ENCODE assay signal across 10 mouse cellular contexts in genomic region chr2:151682357-151682756, GRCm38 (mm10). TPM values are rescaled to one million over a fixed set of nuclear protein-coding genes. Genes with fewer than 3 reads are reported as not detected.
A peak's percentile ranks its signal among the peaks of the same experiment; 100 is the strongest.
DNase-seq lines count a peak whose midpoint lies in the region; ATAC-seq and TF ChIP-seq lines count a peak whose summit lies in the region.
"Had no signal": no experiment of that assay in that cellular context is flagged by ENCODE, and none has a peak within 500 bp of the region (broad histone marks: within the 10 kb centered on the region; RNA-seq: fewer than 3 reads in every experiment).

No protein-coding gene starts in this region.

- peak; percentile 23 to 52 for DNase-seq in adrenal gland, adult (ENCODE audit: inconsistent age in 2 of 2, low spot score in 1 of 2)
- no peak for DNase-seq in adrenal gland, postnatal 4 days (ENCODE audit: low spot score in 2 of 2)
- DNase-seq in liver, postnatal 0 days = no peak
- DNase-seq in liver = no peak
- DNase-seq in embryonic facial prominence, embryonic 10.5 days (ENCODE audit: low spot score) = peak; percentile 38
- peak; percentile 10 for DNase-seq in splenic B cell, adult 2 months (ENCODE audit: low read depth, low spot score)

- no peak overlapping the region for H3K9ac ChIP-seq in liver, postnatal 0 days (replicated peaks)
- no peak overlapping the region for H3K9ac ChIP-seq in intestine, embryonic 16.5 days (ENCODE audit: low read depth, low read length)
- H3K9ac ChIP-seq in heart, embryonic 11.5 days (ENCODE audit: low read depth, low read length) = no peak overlapping the region

- no peak overlapping the region for H3K27ac ChIP-seq in liver, postnatal 0 days (ENCODE audit: low read depth)
- H3K27ac ChIP-seq in embryonic facial prominence, embryonic 10.5 days (replicated peaks) = no peak overlapping the region
- no peak overlapping the region for H3K27ac ChIP-seq in intestine, embryonic 16.5 days (ENCODE audit: low read length)
- H3K27ac ChIP-seq in heart, embryonic 11.5 days (ENCODE audit: low read depth, low read length) = no peak overlapping the region

- TF ChIP-seq CTCF in liver, postnatal 0 days (IDR thresholded peaks at IDR 0.05; ENCODE audit: low read depth) = peak; percentile 60

- H3K36me3 ChIP-seq in liver, postnatal 0 days (replicated peaks; ENCODE audit: insufficient read depth, low read length) = no peaks in the 10 kb centered on the region
- H3K36me3 ChIP-seq in embryonic facial prominence, embryonic 10.5 days (replicated peaks) = no peaks in the 10 kb centered on the region
- H3K36me3 ChIP-seq in intestine, embryonic 16.5 days (ENCODE audit: control insufficient read depth, insufficient read depth, low read length) = no peaks in the 10 kb centered on the region
- H3K36me3 ChIP-seq in splenic B cell, adult 2 months (ENCODE audit: control insufficient read depth, insufficient read depth, low read length, poor library complexity, severe bottlenecking) = no peaks in the 10 kb centered on the region
- H3K36me3 ChIP-seq in heart, embryonic 11.5 days (ENCODE audit: control insufficient read depth, insufficient read depth, low read length) = no peaks in the 10 kb centered on the region

- H3K4me3 ChIP-seq in liver, postnatal 0 days (ENCODE audit: low read depth, low read length) = no peak overlapping the region
- no peak overlapping the region for H3K4me3 ChIP-seq in embryonic facial prominence, embryonic 10.5 days
- no peak overlapping the region for H3K4me3 ChIP-seq in intestine, embryonic 16.5 days (ENCODE audit: low read length)
- no peak overlapping the region for H3K4me3 ChIP-seq in heart, embryonic 11.5 days (ENCODE audit: low read depth, low read length)

- H3K4me1 ChIP-seq in liver, postnatal 0 days (ENCODE audit: insufficient read depth) = no peaks in the 10 kb centered on the region
- no peaks in the 10 kb centered on the region for H3K4me1 ChIP-seq in embryonic facial prominence, embryonic 10.5 days
- no peaks in the 10 kb centered on the region for H3K4me1 ChIP-seq in intestine, embryonic 16.5 days (ENCODE audit: control insufficient read depth, insufficient read depth, low read length)
- no peaks in the 10 kb centered on the region for H3K4me1 ChIP-seq in heart, embryonic 11.5 days (ENCODE audit: control insufficient read depth, insufficient read depth, low read length)

- no peak for ATAC-seq in liver, postnatal 0 days
- ATAC-seq in intestine, embryonic 16.5 days = peak; percentile 66; the same call in 1 of the 2 replicates
- ATAC-seq in heart, embryonic 11.5 days (replicated peaks; ENCODE audit: insufficient number of reproducible peaks, low FRiP score, low TSS enrichment) = no peak

- H3K4me2 ChIP-seq in liver, postnatal 0 days (ENCODE audit: low read depth, low read length) = no peak overlapping the region
- H3K4me2 ChIP-seq in intestine, embryonic 16.5 days (ENCODE audit: low read depth, low read length) = no peak overlapping the region
- no peak overlapping the region for H3K4me2 ChIP-seq in heart, embryonic 11.5 days

- TF ChIP-seq EP300 in liver, postnatal 0 days (IDR thresholded peaks at IDR 0.05; ENCODE audit: low read depth) = no peak

- H3K9me3 ChIP-seq in liver, postnatal 0 days (ENCODE audit: low read length) = no peaks in the 10 kb centered on the region
- H3K9me3 ChIP-seq in embryonic facial prominence, embryonic 10.5 days = no peaks in the 10 kb centered on the region
- no peaks in the 10 kb centered on the region for H3K9me3 ChIP-seq in intestine, embryonic 16.5 days (ENCODE audit: control insufficient read depth, low read length)
- no peaks in the 10 kb centered on the region for H3K9me3 ChIP-seq in heart, embryonic 11.5 days (replicated peaks; ENCODE audit: control insufficient read depth, low read length)

- H3K27me3 ChIP-seq in liver, postnatal 0 days (ENCODE audit: insufficient read depth, low read length) = no peaks in the 10 kb centered on the region
- 0 out of 2 replicates have a peak, but pooled peaks cover 4% of the 10 kb centered on the region for H3K27me3 ChIP-seq in embryonic facial prominence, embryonic 10.5 days (replicated peaks; ENCODE audit: low read depth, poor library complexity, severe bottlenecking)
- no peaks in the 10 kb centered on the region for H3K27me3 ChIP-seq in intestine, embryonic 16.5 days (replicated peaks; ENCODE audit: control insufficient read depth, insufficient read depth, low read length)
- no peaks in the 10 kb centered on the region for H3K27me3 ChIP-seq in splenic B cell, adult 2 months (ENCODE audit: control insufficient read depth, insufficient read depth, low read length, poor library complexity, severe bottlenecking)
- no peaks in the 10 kb centered on the region for H3K27me3 ChIP-seq in heart, embryonic 11.5 days (ENCODE audit: control insufficient read depth, insufficient read depth, low read length)

- WGBS in liver, postnatal 0 days (ENCODE audit: insufficient replicate concordance) = 56% methylated on average over 3 of the region's 3 CpGs
- WGBS in embryonic facial prominence, embryonic 10.5 days = 57% methylated on average over 3 of the region's 3 CpGs
- WGBS in intestine, embryonic 16.5 days = 54% methylated on average over 3 of the region's 3 CpGs
- 58% methylated on average over 3 of the region's 3 CpGs for WGBS in heart, embryonic 11.5 days (ENCODE audit: insufficient replicate concordance)

RNA-seq across cellular contexts. Expression of gene Rad21l, which starts 14.0 kb away (rescaled TPM):
- total RNA-seq in adrenal gland, postnatal 4 days (2021) = not detected
- polyA plus RNA-seq in liver, postnatal 0 days (2015; fragmentation: Nextera tagmentation; extraction: Ambion mirVana) = not detected in 2 replicates
- not detected in 2 replicates for polyA plus RNA-seq in embryonic facial prominence, embryonic 10.5 days (2016; fragmentation: Nextera tagmentation; extraction: Ambion mirVana)
- polyA plus RNA-seq in intestine, embryonic 16.5 days (2015; fragmentation: Nextera tagmentation; extraction: Ambion mirVana) = not detected in 2 replicates
- not detected in 2 replicates for polyA plus RNA-seq in heart, embryonic 11.5 days (2014; fragmentation: Nextera tagmentation; extraction: Ambion mirVana)
- polyA plus RNA-seq: gonadal fat pad, adult 2 months; lung, embryonic 16.5 days had no signal

RNA-seq across cellular contexts. Expression of gene Tmem74b, which starts 19.5 kb away (rescaled TPM):
- 1 to 10 TPM; 1.6 TPM for total RNA-seq in adrenal gland, postnatal 4 days (2021)
- polyA plus RNA-seq in liver, postnatal 0 days (2015; fragmentation: Nextera tagmentation; extraction: Ambion mirVana) = 0.07 TPM in 1 of 2 replicates, not detected in the other
- polyA plus RNA-seq in embryonic facial prominence, embryonic 10.5 days (2016; fragmentation: Nextera tagmentation; extraction: Ambion mirVana) = 2.3 and 3.1 TPM in 2 replicates
- polyA plus RNA-seq in intestine, embryonic 16.5 days (2015; fragmentation: Nextera tagmentation; extraction: Ambion mirVana) = 1.7 and 1.9 TPM in 2 replicates
- 1.4 and 2.7 TPM in 2 replicates for polyA plus RNA-seq in heart, embryonic 11.5 days (2014; fragmentation: Nextera tagmentation; extraction: Ambion mirVana)

RNA-seq across cellular contexts. Expression of gene Snph, which starts 50.0 kb away (rescaled TPM):
- total RNA-seq in adrenal gland, postnatal 4 days (2021) = 1 to 10 TPM; 9.1 to 9.6 TPM
- polyA plus RNA-seq in liver, postnatal 0 days (2015; fragmentation: Nextera tagmentation; extraction: Ambion mirVana) = not detected in 2 replicates
- 0.54 and 1.00 TPM in 2 replicates for polyA plus RNA-seq in embryonic facial prominence, embryonic 10.5 days (2016; fragmentation: Nextera tagmentation; extraction: Ambion mirVana)
- polyA plus RNA-seq in intestine, embryonic 16.5 days (2015; fragmentation: Nextera tagmentation; extraction: Ambion mirVana) = 1.8 and 2.0 TPM in 2 replicates
- 0.30 and 0.75 TPM in 2 replicates for polyA plus RNA-seq in heart, embryonic 11.5 days (2014; fragmentation: Nextera tagmentation; extraction: Ambion mirVana)

Comparison
In these comparisons a context has a peak if more than half of its experiments do, and no peak if none do; other contexts are left out.
1. DNase-seq: peak in adrenal gland, adult (2 of 2), embryonic facial prominence, embryonic 10.5 days (single experiment) and splenic B cell, adult 2 months (single experiment); none in adrenal gland, postnatal 4 days (0 of 2), liver, postnatal 0 days (single experiment) and liver (single experiment).